Mouse (Mus musculus): Measurements from ENCODE around the gene Gpi1. TPM values are rescaled to one million over a fixed set of nuclear protein-coding genes. Genes with fewer than 3 reads are reported as not detected.
A peak's percentile ranks its signal among the peaks of the same experiment; 100 is the strongest.

The Gpi1 gene
- 653 and 773 TPM in 2 replicates for total RNA-seq (2014; fragmentation: Nextera tagmentation)
- total RNA-seq (2017) = 606 and 815 TPM in 2 replicates

DNA sequence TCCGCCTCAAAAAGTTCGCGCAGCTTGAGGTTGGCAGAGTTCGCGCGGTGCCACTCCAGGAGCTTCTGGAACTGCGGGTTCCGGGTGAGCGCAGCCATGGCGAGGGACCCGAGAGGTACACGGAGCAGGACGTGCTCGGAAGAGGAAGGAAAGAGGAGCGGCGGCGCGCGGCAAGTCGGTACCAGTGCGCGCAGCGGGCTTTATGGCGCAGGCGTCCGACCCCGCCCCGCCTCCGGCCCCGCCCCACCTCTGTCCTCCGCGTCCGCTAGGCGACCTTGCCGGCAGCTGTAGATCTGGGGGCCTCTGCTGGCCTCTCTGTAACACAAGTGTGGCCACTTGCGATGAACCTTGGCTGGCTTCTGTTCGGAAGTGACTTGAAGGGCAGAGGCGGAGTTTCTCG lies at the start of gene Gpi1:
Gene Gpi1 (minus strand): TSS at position 221 of the 400 bp plus-strand sequence.
- ATAC-seq (replicated peaks; ENCODE audit: poor library complexity, severe bottlenecking) = peak; percentile 49

GRCm38 (mm10) chr7:34277656-34278055 lies 47.5 kb upstream of the Gpi1 start:
- no peak for ATAC-seq (replicated peaks; ENCODE audit: poor library complexity, severe bottlenecking)

- no peak for ATAC-seq (replicated peaks; ENCODE audit: poor library complexity, severe bottlenecking)
Measured at GRCm38 (mm10) chr7:34276066-34276465, 45.9 kb upstream of the Gpi1 start.

- peak; percentile 100 for ATAC-seq (replicated peaks; ENCODE audit: poor library complexity, severe bottlenecking)
Measured at GRCm38 (mm10) chr7:34272465-34272864, 42.3 kb upstream of the Gpi1 start.

GRCm38 (mm10) chr7:34268463-34268862 lies 38.3 kb upstream of the Gpi1 start:
- ATAC-seq (replicated peaks; ENCODE audit: poor library complexity, severe bottlenecking) = no peak

DNA sequence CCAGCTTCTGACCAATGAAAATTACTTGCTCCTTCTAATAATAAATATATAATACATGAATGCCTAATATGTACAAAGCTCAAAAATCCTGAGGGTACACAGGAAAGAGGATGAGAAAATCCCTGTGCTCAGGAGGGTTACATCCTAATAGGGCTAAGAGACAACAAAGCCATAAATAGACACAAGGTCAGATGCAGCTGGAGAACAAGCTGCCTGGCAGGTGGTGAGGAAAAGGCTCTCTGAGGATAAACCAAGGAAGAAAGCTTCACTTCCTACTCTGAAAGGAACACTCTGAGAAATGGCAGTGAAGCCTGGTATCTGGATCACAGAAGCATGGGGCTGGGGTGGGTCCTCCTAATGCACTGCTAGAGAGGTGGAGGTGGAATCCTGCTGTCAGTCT lies 36.3 kb upstream of the Gpi1 start:
- no peak for ATAC-seq (replicated peaks; ENCODE audit: poor library complexity, severe bottlenecking)

DNA sequence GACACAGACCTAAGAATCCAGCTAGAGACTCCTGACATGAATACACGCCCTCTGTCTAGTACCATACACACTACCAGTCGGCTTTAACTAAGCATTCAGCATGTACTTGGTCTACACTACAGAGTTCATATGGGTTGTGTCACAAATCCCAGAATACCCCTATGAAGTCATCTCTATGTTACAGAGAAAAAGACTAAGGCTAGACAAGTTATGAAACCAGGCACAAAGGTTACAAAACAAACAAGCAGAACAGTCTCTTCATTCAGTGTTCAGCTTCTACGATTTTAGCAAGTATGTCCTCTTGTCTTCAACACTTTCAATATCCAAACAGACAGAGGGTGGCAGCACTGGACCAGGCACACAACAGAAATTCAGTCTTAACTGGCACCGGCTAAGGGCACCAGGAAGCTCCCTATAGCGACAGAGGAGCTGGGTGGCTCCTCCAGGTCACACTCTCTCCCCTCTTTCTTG lies 35.8 kb upstream of the Gpi1 start:
- peak; percentile 94 for ATAC-seq (replicated peaks; ENCODE audit: poor library complexity, severe bottlenecking)

- no peak for ATAC-seq (replicated peaks; ENCODE audit: poor library complexity, severe bottlenecking)
Measured at GRCm38 (mm10) chr7:34263437-34263836, 33.3 kb upstream of the Gpi1 start.

GRCm38 (mm10) chr7:34258407-34258806 lies 28.3 kb upstream of the Gpi1 start:
- ATAC-seq (replicated peaks; ENCODE audit: poor library complexity, severe bottlenecking) = no peak

GRCm38 (mm10) chr7:34257279-34257678 lies 27.1 kb upstream of the Gpi1 start:
- ATAC-seq (replicated peaks; ENCODE audit: poor library complexity, severe bottlenecking) = no peak

GRCm38 (mm10) chr7:34255916-34256315 lies 25.8 kb upstream of the Gpi1 start:
- no peak for ATAC-seq (replicated peaks; ENCODE audit: poor library complexity, severe bottlenecking)

DNA sequence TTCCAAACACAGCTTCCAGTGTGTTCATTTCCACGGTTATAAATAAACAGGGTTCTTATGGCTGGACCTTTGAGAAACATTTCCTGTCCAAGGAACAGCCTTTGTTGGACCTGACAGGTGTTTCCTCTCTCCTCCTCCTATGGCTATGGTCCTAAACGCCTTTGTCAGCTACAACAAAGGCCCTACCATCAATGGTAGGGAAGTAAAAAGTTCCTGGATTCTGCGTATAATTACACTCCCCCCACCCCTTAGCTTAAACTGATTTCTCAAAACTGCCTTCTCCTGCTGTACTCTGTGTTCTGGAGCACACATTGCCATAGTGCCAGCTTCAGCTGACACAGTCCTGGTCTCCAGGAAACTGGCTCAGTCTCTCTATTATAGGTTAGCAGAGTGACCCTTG lies 25.0 kb upstream of the Gpi1 start:
- no peak for ATAC-seq (replicated peaks; ENCODE audit: poor library complexity, severe bottlenecking)

DNA sequence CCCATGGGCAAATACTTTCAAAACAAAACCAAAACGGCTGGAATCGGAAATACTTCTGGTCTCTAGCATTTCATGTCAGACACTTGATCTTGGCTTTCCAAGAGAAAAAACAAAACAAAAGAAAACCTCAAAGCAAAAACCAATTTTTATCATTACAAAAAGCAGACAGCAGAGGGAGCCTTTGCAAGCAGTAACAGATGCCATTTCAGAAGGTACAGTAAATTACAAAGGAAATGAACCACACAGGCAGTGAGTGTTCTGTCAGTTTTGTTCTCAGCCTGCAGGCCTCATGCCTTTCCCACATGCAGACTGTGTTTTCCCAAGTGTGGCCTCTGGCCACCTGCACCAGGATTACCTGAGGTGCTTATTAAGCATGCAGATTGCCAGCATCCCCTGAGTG lies 21.9 kb upstream of the Gpi1 start:
- peak; percentile 48 for ATAC-seq (replicated peaks; ENCODE audit: poor library complexity, severe bottlenecking)

DNA sequence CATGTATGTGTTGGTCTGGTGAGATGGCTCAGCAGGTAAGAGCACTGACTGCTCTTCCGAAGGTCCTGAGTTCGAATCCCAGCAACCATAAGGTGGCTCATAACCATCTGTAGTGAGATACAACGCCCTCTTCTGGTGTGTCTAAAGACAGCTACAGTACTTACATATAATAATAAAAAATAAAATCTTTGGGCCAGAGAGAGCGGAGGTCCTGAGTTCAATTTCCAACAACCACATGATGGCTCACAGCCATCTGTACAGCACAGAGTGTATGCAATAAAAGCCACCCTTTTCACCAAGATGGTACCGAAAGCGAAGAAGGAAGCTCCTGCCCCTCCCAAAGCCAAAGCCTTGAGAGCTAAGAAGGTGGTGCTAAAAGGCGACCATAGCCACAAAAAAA lies 20.6 kb upstream of the Gpi1 start, which contains the start of gene Gm6096:
Gene Gm6096 (plus strand): TSS at position 301 of the 400 bp plus-strand sequence.
- ATAC-seq (replicated peaks; ENCODE audit: poor library complexity, severe bottlenecking) = no peak

GRCm38 (mm10) chr7:34246870-34247499 lies 16.8 kb upstream of the Gpi1 start:
- no peak for ATAC-seq (replicated peaks; ENCODE audit: poor library complexity, severe bottlenecking)

- ATAC-seq (replicated peaks; ENCODE audit: poor library complexity, severe bottlenecking) = no peak
Measured at GRCm38 (mm10) chr7:34242176-34242575, 12.0 kb upstream of the Gpi1 start.

- ATAC-seq (replicated peaks; ENCODE audit: poor library complexity, severe bottlenecking) = no peak
Measured at GRCm38 (mm10) chr7:34238086-34238485, 8.0 kb upstream of the Gpi1 start.

- ATAC-seq (replicated peaks; ENCODE audit: poor library complexity, severe bottlenecking) = no peak
Measured at GRCm38 (mm10) chr7:34235602-34236001, 5.5 kb upstream of the Gpi1 start.

DNA sequence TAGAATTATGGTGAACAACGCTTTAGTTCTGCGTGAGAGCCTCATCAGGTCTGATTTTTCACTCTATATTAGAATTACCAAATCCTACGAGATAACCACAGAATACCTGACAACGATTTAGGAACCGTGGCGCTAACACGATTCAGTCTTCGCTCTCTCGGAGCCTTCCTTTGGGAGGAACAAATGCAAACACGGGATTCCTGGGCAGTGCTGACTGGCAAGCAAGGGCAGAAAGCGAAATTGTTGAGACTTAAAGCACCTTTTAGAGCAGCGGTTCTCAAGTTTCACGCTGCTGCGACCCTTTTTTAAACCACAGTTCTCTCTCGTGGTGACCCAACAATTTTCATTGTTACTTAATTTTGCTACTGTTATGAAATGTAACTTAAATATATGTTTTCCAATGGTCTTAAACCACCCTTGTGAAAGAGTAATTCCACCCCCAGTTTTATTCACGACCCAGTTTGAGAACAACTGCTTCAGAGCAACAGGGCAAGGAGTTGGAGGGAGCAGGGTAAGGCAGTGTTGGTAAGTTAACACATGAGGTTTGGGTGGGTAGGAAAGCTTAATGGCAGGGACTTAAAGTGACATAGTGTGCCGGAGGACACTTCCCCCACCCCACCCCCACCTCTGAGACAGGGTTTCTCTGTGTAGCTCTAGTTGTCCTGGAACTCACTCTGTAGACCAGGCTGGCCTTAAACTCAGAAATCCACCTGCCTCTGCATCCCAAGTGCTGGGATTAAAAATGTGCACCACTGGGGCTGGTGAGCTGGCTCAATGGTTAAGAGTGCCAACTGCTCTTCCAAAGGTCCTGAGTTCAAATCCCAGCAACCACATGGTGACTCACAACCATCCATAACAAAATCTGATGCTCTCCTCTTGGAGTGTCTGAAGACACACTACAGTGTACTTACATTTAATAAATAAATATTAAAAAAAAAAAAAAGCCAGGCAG lies 4.8 kb upstream of the Gpi1 start:
- ATAC-seq (replicated peaks; ENCODE audit: poor library complexity, severe bottlenecking) = peak; percentile 13

DNA sequence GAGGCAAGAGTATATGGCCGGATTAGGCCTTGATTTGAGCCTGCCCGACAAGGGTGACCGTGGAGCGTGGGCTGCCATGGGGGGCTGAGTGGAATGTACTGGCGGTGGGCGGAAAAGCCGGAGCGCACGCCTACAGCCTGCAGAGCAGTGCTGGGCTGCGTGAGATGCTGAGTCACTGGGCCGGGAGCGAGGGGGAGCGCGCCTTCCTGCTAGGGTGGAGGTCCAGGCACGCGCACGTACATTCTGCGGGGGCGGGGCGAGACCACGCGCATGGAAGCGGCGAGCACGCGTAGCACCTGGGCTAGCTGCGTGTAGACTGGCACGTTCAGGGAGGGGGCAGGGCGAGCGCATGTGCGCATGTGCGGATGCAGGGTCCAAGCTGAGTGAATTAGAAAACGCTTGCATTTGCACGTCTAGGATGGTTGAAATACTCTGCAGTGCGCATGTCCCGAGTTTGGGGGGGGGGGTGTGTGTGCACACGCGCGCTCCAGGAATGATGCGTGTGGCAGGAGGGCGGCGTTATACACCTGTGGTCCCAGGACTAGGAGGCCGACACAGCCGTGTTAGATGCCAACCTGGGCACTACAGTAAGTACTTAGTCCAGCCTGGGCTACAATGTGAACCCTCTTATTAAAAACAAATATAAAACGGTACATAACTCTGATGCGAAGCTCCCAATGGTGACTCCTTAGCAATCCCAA lies 3.9 kb upstream of the Gpi1 start:
- ATAC-seq (replicated peaks; ENCODE audit: poor library complexity, severe bottlenecking) = peak; percentile 76

All from granulocyte monocyte progenitor cell, adult 5-6 weeks (primary cell).